Mouse (Mus musculus) thymus, adult 2 months (tissue): Measurements from ENCODE around the gene Foxl1. TPM values are rescaled to one million over a fixed set of nuclear protein-coding genes. Genes with fewer than 3 reads are reported as not detected.
"Not testable (repeated sequence)": the region's sequence is repeated elsewhere in the genome, so short reads cannot be mapped to it uniquely, and the experiment has no call there.

Experiments
- DNase-seq: peaks from one replicate; pipeline ENCODE4 v3.0.0; 2021
- H3K27ac ChIP-seq: fragments of 200-500 bp; 2 replicates; pipeline ENCODE4 v1.5.1; 2012; ENCODE audit warnings: low read length, control low read depth; ENCODE audit not compliant: control insufficient read depth, insufficient read depth
- H3K27me3 ChIP-seq: fragments of 200-500 bp; 2 replicates; pipeline ENCODE4 v1.6.1; 2012; ENCODE audit warnings: mild to moderate bottlenecking, low read length, moderate library complexity, mixed read lengths; ENCODE audit not compliant: control insufficient read depth, insufficient read depth
- H3K36me3 ChIP-seq: fragments of 200-500 bp; 2 replicates; pipeline ENCODE4 v1.6.1; 2012; ENCODE audit warnings: mild to moderate bottlenecking, low read length, moderate library complexity; ENCODE audit not compliant: control insufficient read depth, insufficient read depth
- H3K4me1 ChIP-seq: fragments of 200-500 bp; replicated peaks from 2 replicates; pipeline ENCODE4 v1.6.1; 2012; ENCODE audit warnings: low read length; ENCODE audit not compliant: control insufficient read depth, insufficient read depth
- H3K4me3 ChIP-seq: fragments of 200-500 bp; 2 replicates; pipeline ENCODE4 v1.5.1; 2012; ENCODE audit warnings: mild to moderate bottlenecking, low read length, control low read depth, moderate library complexity; ENCODE audit not compliant: control insufficient read depth, insufficient read depth
- CTCF ChIP-seq: fragments of 200-500 bp; IDR thresholded peaks from 2 replicates; pipeline ENCODE4 v1.5.1; 2012; ENCODE audit warnings: mild to moderate bottlenecking, control low read depth, low read length, moderate library complexity, borderline replicate concordance; ENCODE audit not compliant: control insufficient read depth, poor library complexity, insufficient read depth; ENCODE audit errors: extremely low read depth
- POLR2A ChIP-seq: fragments of 200-500 bp; IDR thresholded peaks from 2 replicates; pipeline ENCODE4 v1.6.1; 2012; ENCODE audit warnings: mild to moderate bottlenecking, low read length, control low read depth, moderate library complexity; ENCODE audit not compliant: control insufficient read depth, poor library complexity, insufficient read depth; ENCODE audit errors: extremely low read depth
- WGBS: fragments of 180-500 bp; shearing (Covaris S2); methylation state at CpG from one replicate; pipeline ENCODE4 v1.1.7; 2018; 5-methylcytosine and 5-hydroxymethylcytosine counted together
- polyA plus RNA-seq: library from polyadenylated mRNA; depleted of rRNA; stranded (reverse); fragments of >200 nt; gene quantifications from 2 replicates; pipeline ENCODE4 v1.2.3, GENCODE M21; 2012

The Foxl1 gene
- polyA plus RNA-seq, 1 experiment = 0.11 TPM

- Histone ChIP-seq H3K27me3 (no peaks in the 10 kb centered on the region), H3K4me1 (no peaks in the 10 kb centered on the region), H3K4me3 (no peak overlapping the region), H3K27ac (no peak overlapping the region), H3K36me3 (no peaks in the 10 kb centered on the region)
- TF ChIP-seq CTCF (no peak), POLR2A (no peak)
- 94% methylated on average over 6 of the region's 6 CpGs for WGBS
- DNase-seq = no peak
Observed at GRCm38 (mm10) chr8:121136856-121137255, 9.1 kb downstream of the Foxl1 start.

DNA sequence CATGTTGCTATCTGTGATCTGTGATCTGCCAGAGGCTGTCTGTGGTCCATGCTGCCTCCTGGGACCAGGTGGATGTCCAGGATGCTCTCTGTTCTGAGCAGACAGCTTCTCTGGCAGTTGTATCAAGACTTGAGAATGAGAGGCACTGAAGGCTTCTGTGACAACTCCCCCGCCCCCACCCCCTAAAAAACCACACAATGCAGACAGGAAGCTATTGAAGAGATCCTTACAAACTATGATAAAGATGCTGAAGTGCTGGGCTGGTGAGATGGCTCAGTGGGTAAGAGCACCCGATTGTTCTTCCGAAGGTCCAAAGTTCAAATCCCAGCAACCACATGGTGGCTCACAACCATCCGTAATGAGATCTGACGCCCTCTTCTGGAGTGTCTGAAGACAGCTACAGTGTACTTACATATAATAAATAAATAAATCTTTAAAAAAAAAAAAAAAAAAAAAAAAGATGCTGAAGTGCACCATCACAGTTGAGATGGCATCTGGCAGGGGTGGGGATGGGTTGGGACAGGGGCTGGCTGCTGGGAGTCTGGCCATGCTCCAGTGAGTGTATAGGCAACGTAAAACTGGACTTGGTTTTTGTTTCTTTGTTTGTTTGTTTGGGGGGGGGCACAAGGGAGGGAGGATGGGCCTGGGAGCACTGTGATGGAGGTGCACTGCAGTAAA lies 17.9 kb downstream of the Foxl1 start:
- 49% methylated on average over 5 of the region's 6 CpGs for WGBS
- not testable (repeated sequence) for H3K27ac ChIP-seq, H3K27me3 ChIP-seq, H3K4me3 ChIP-seq, H3K4me1 ChIP-seq, H3K36me3 ChIP-seq, DNase-seq

GRCm38 (mm10) chr8:121148573-121149083 lies 20.9 kb downstream of the Foxl1 start:
- WGBS = 30% methylated on average over 8 of the region's 8 CpGs
- H3K27me3 ChIP-seq = no peaks in the 10 kb centered on the region

GRCm38 (mm10) chr8:121152394-121152793 lies 24.7 kb downstream of the Foxl1 start:
- Histone ChIP-seq H3K27me3 (no peaks in the 10 kb centered on the region), H3K27ac (no peak overlapping the region), H3K4me1 (no peaks in the 10 kb centered on the region), H3K36me3 (no peaks in the 10 kb centered on the region), H3K4me3 (no peak overlapping the region)
- no peak for DNase-seq
- WGBS = 81% methylated on average over 12 of the region's 12 CpGs
- TF ChIP-seq CTCF (no peak), POLR2A (no peak)

More at GRCm38 (mm10) chr8:121148573-121149083, 20.9 kb downstream of the Foxl1 start:
- no peak for TF ChIP-seq POLR2A
- TF ChIP-seq CTCF = no peak
- Histone ChIP-seq H3K27ac (no peak overlapping the region), H3K4me1 (no peaks in the 10 kb centered on the region), H3K4me3 (no peak overlapping the region), H3K36me3 (no peaks in the 10 kb centered on the region)
- DNase-seq = no peak

- no peaks in the 10 kb centered on the region for H3K27me3 ChIP-seq
- no peaks in the 10 kb centered on the region for H3K36me3 ChIP-seq
- DNase-seq = no peak
- no peak for TF ChIP-seq CTCF
- TF ChIP-seq POLR2A = no peak
- WGBS = 13% methylated on average over 7 of the region's 7 CpGs
- no peak overlapping the region for H3K27ac ChIP-seq
- no peaks in the 10 kb centered on the region for H3K4me1 ChIP-seq
- no peak overlapping the region for H3K4me3 ChIP-seq
Observed at GRCm38 (mm10) chr8:121156990-121157491, 29.3 kb downstream of the Foxl1 start.

DNA sequence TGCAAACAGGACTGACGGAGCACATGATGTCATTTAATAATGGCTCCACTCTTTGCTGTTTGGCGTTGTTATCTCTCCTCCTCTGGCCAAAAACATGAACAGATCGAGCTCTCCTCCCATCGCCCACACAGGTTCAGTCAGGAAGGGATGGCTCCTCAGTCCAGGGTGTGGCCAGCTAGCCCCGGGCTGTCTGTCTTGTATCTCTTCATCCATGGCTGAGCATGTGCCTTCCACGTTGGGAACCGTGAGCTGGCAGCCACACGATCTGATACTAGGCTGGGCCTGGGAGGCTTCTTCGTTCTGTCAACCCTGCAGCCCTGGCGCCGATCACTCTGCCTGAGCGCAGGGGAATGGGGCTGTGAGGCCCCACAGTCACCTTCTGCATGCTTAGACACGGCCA lies 31.1 kb downstream of the Foxl1 start:
- TF ChIP-seq POLR2A (no peak), CTCF (no peak)
- Histone ChIP-seq H3K36me3 (no peaks in the 10 kb centered on the region), H3K27ac (no peak overlapping the region), H3K4me3 (no peak overlapping the region), H3K27me3 (no peaks in the 10 kb centered on the region), H3K4me1 (no peaks in the 10 kb centered on the region)
- WGBS = 86% methylated on average over 13 of the region's 13 CpGs
- no peak for DNase-seq

DNA sequence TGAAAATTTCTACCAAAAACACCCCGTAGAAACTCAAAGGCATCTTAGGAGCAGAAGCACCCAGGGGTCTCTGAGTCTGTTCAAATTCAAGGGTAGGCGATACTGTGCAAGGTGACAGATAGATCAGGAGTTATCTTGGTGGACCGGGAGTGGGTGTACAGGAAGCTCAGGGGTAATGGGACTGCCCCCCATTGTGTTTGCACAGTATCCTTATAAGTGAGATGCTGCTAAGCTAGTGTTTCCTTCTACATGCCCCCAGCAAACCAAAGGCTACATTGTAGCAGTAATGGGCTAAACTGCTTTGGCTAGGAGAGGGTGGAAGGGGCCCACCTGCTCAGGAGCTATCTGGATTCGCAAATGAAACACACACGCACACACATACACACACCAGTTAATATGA lies 33.7 kb downstream of the Foxl1 start:
- TF ChIP-seq CTCF (no peak), POLR2A (no peak)
- Histone ChIP-seq H3K27ac (no peak overlapping the region), H3K27me3 (no peaks in the 10 kb centered on the region), H3K4me1 (no peaks in the 10 kb centered on the region), H3K36me3 (no peaks in the 10 kb centered on the region), H3K4me3 (no peak overlapping the region)
- WGBS = 90% methylated on average over 5 of the region's 5 CpGs
- no peak for DNase-seq
